Mouse (Mus musculus) R1 (cell line): ENCODE results near the gene Gfy.

Source experiments
- DNase-seq: peaks from one replicate; pipeline ENCODE4 v3.0.0-alpha.2; 2018; ENCODE audit warnings: low read depth, low spot score

Gfy gene

DNA sequence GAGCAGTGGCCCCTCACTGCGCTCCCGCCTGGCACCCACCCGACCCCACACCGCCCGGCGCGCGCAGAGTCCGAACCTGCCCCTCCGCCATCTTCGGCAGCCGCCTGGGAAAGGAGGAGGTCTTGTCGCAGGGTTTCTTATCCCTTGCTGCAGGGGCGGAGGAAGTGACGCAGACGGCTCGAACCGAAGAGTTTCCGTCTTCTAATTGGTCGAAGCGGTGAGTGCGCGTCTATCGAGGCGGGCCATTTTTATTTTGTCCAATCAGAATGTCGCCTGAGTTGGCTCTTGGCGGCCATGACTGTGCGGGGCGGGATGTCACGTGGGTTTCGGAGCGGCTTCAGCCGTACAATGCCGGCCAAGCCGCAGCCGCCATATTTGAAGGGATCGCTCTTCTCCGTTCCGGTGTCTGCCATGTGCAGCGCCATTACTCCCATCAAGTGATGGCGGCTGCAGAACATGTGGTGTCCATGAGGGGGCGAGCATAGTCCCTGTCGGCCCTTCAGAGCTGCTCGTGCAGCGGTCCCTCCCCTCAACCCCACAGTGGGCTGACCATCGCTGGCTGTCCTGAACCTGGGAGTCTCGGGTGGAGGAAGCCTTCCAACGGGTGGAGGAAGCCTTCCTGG is 50.6 kb downstream of the Gfy start, which contains the start of gene Rpl13a:
Rpl13a (minus strand) TSS at position 138 of the 623 bp plus-strand sequence.
- peak; percentile 99 for DNase-seq

DNA sequence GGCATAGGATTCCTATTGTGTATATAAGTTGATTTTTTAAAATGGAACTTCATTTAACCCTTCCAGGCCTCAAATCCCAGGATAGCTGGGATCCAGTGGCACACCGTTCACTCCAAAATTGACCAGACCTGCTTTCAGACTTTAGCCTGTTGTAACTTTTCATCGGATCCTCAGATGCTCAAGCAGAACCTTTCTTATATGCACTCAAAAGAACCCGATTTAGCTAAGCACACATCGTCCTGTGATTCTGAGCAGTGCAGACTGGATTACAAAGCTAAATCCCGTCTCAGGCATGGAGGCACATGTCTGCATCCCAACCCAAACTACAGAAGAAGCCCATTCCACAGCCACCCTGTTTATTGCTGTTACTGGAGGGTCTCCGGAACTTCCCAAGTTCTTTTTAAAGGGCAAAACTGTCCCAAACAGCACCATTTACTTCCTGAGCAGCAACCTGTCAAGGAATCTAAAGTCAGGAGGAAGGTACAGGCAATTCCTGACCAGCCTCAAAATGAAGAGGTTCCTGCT is 51.6 kb downstream of the Gfy start:
- DNase-seq = no peak

- peak; percentile 54 for DNase-seq
Observed at GRCm38 (mm10) chr7:45126844-45127699, 52.3 kb downstream of the Gfy start.
